8 mouse cellular contexts compared by ENCODE assay signal in the genomic region with DNA sequence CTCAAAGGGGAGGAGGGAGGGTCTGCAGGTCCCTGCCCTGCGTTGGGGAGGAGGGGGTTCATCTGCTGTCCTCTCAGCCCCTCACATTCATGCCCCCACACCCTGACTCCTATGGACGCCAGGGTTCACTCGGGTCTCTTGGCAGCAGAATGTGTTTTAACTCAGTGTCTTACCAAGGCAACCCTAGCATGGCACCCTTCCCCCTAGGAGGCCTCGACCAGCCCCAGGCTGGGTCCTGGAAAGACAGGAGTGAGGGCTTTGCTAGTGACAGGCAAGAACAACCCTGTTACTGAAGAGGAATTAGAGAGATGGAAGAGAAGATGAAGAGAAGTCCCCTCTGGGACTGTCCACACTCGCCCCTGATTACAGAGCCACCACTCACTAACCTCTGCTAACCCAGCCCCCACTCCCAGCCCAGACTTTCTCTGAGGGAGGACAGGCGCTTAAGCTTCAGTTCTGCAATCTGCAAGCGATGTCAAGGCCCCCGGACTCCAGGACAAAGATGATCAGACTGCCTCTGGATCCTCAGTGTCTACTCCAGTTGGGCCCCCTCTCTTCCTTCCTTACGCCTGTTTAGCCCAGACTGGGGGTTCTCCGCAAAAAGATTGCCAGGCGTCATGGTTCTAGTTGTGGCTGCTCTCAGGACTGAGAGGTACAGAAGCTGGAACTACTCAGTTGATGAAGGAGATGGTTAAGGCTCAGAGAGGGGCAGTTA. TPM values are rescaled to one million over a fixed set of nuclear protein-coding genes. Genes with fewer than 3 reads are reported as not detected.
A peak's percentile ranks its signal among the peaks of the same experiment; 100 is the strongest.
DNase-seq lines count a peak whose midpoint lies in the region; ATAC-seq and TF ChIP-seq lines count a peak whose summit lies in the region.

No protein-coding gene starts in this region.

- peak overlapping the region; percentile 89 for H3K4me2 ChIP-seq in heart, embryonic 13.5 days
- H3K4me2 ChIP-seq in liver, embryonic 12.5 days: peak overlapping the region; percentile 94

- in situ Hi-C loops in ES-E14 (cut with MboI; ENCODE audit: low sequenced_read_pairs in 2 of 2, unreplicated experiment in 2 of 2): no loop called here

- DNase-seq in heart, postnatal 25 days (ENCODE audit: low spot score): no peak
- DNase-seq in ES-E14 (ENCODE audit: low read depth, low spot score): no peak
- no peak for DNase-seq in right cerebral cortex, postnatal 36 days (ENCODE audit: low spot score in 2 of 2)
- no peak for DNase-seq in frontal cortex, postnatal 10 days (ENCODE audit: low spot score in 2 of 2)

- H3K4me3 ChIP-seq in heart, embryonic 13.5 days: peak overlapping the region; percentile 92
- H3K4me3 ChIP-seq in ES-E14 (ENCODE audit: insufficient read depth in 1 of 2, low read depth in 1 of 2, low read length in 2 of 2, poor library complexity in 1 of 2, severe bottlenecking in 1 of 2): peak overlapping the region; percentile 77 to 95
- H3K4me3 ChIP-seq in embryonic fibroblast, embryonic 13.5 days (ENCODE audit: insufficient read depth, low read length): peak overlapping the region; percentile 83
- H3K4me3 ChIP-seq in liver, embryonic 12.5 days: peak overlapping the region; percentile 71

- no peaks in the 10 kb centered on the region for H3K9me3 ChIP-seq in heart, embryonic 13.5 days
- H3K9me3 ChIP-seq in ES-E14 (ENCODE audit: control insufficient read depth, insufficient read depth, low read depth, low read length): no peaks in the 10 kb centered on the region
- H3K9me3 ChIP-seq in liver, embryonic 12.5 days (replicated peaks): no peaks in the 10 kb centered on the region

- peaks cover 22% of the 10 kb centered on the region for H3K4me1 ChIP-seq in heart, embryonic 13.5 days
- H3K4me1 ChIP-seq in ES-E14 (ENCODE audit: control insufficient read depth in 2 of 2, insufficient read depth in 2 of 2, low read length in 2 of 2, poor library complexity in 1 of 2): peaks cover 0 to 14% of the 10 kb centered on the region in 2 experiments; a peak in 1 of 4 replicates
- no peaks in the 10 kb centered on the region for H3K4me1 ChIP-seq in embryonic fibroblast, embryonic 13.5 days (ENCODE audit: control insufficient read depth, insufficient read depth, low read length)
- peaks cover 26% of the 10 kb centered on the region for H3K4me1 ChIP-seq in liver, embryonic 12.5 days

- TF ChIP-seq POLR2A in embryonic fibroblast, embryonic 13.5 days (IDR thresholded peaks at IDR 0.05; ENCODE audit: low read depth, low read length): no peak

- 61% methylated on average over 11 of the region's 11 CpGs for WGBS in heart, embryonic 13.5 days
- WGBS in liver, embryonic 12.5 days (ENCODE audit: insufficient replicate concordance): 46% methylated on average over 11 of the region's 11 CpGs

- H3K27me3 ChIP-seq in heart, embryonic 13.5 days (replicated peaks): peaks cover 26% of the 10 kb centered on the region
- peaks cover 50% of the 10 kb centered on the region for H3K27me3 ChIP-seq in liver, embryonic 12.5 days (replicated peaks)

- intact Hi-C loops in heart, postnatal 25 days (cut with DNase I): loop anchor here (10.0 kb wide), 1 partner anchor 154 kb away; a partner anchor contains a TSS

- ATAC-seq in heart, embryonic 13.5 days (ENCODE audit: extremely low read depth, insufficient number of reproducible peaks, low FRiP score, low TSS enrichment): no peak
- ATAC-seq in liver, embryonic 12.5 days: no peak
- ATAC-seq in erythroid progenitor cell, adult 5-6 weeks (replicated peaks; ENCODE audit: low FRiP score, poor library complexity, severe bottlenecking): no peak

- no peak for TF ChIP-seq CTCF in embryonic fibroblast, embryonic 13.5 days (IDR thresholded peaks at IDR 0.05; ENCODE audit: borderline replicate concordance, insufficient read depth, low read length)

- peak overlapping the region; percentile 83 for H3K9ac ChIP-seq in heart, embryonic 13.5 days
- H3K9ac ChIP-seq in ES-E14 (ENCODE audit: insufficient read depth, low read depth, low read length, poor library complexity, severe bottlenecking): peak overlapping the region; percentile 72; the same call in 1 of the 2 replicates
- peak overlapping the region; percentile 60; the same call in 1 of the 2 replicates for H3K9ac ChIP-seq in liver, embryonic 12.5 days

- no peaks in the 10 kb centered on the region for H3K36me3 ChIP-seq in heart, embryonic 13.5 days
- H3K36me3 ChIP-seq in ES-E14 (ENCODE audit: control insufficient read depth, insufficient read depth, low read length, poor library complexity, severe bottlenecking): no peaks in the 10 kb centered on the region
- no peaks in the 10 kb centered on the region for H3K36me3 ChIP-seq in liver, embryonic 12.5 days

- no peak overlapping the region for H3K27ac ChIP-seq in heart, embryonic 13.5 days (replicated peaks)
- H3K27ac ChIP-seq in ES-E14 (ENCODE audit: insufficient read depth, low read depth, low read length, poor library complexity, severe bottlenecking): no peak overlapping the region
- no peak overlapping the region for H3K27ac ChIP-seq in embryonic fibroblast, embryonic 13.5 days (ENCODE audit: insufficient read depth, low read length)
- H3K27ac ChIP-seq in liver, embryonic 12.5 days: no peak overlapping the region

TF ChIP-seq in ES-E14, 5 proteins besides CTCF, POLR2A, EP300 and RAD21:
- TF ChIP-seq MAFK (IDR thresholded peaks at IDR 0.05; ENCODE audit: insufficient read depth, low read depth, low read length) (no peak), CHD2 (IDR thresholded peaks at IDR 0.05; ENCODE audit: low read depth, low read length) (no peak), ZC3H11A (IDR thresholded peaks at IDR 0.05; ENCODE audit: borderline replicate concordance, low read depth, low read length) (no peak), ZNF384 (IDR thresholded peaks at IDR 0.05; ENCODE audit: low read depth, low read length) (no peak), HCFC1 (IDR thresholded peaks at IDR 0.05; ENCODE audit: borderline replicate concordance, insufficient read depth, low read length) (no peak)

RNA-seq across cellular contexts. Expression of a gene that starts 0.7 kb away (rescaled TPM):
- 0.96 TPM in 2 replicates for polyA plus RNA-seq in heart, embryonic 13.5 days (2015; fragmentation: Nextera tagmentation; extraction: Ambion mirVana)
- under 1 TPM; 0.61 to 0.65 TPM for total RNA-seq in heart, postnatal 25 days (2021)
- total RNA-seq in ES-E14 (2012; rRNA removed): 5.8 and 10.3 TPM in 2 replicates
- polyA plus RNA-seq in embryonic fibroblast, embryonic 13.5 days (2011; ENCODE audit: insufficient read length, low read depth, missing spikeins): 5.0 and 5.4 TPM in 2 replicates
- polyA plus RNA-seq in liver, embryonic 12.5 days (2016; fragmentation: Nextera tagmentation; extraction: Ambion mirVana): 0.41 and 0.49 TPM in 2 replicates
- not detected in 2 replicates for total RNA-seq in erythroid progenitor cell, adult 5-6 weeks (2015; ENCODE audit: low replicate concordance)
- total RNA-seq in erythroid progenitor cell, adult 5-6 weeks (2017; ENCODE audit: low replicate concordance): not detected in 2 replicates

RNA-seq across cellular contexts. Expression of a gene that starts 1.0 kb away (rescaled TPM):
- polyA plus RNA-seq in heart, embryonic 13.5 days (2015; fragmentation: Nextera tagmentation; extraction: Ambion mirVana): 3.4 and 3.7 TPM in 2 replicates
- 1 to 10 TPM; 3.6 to 4.0 TPM for total RNA-seq in heart, postnatal 25 days (2021)
- 1.2 and 1.4 TPM in 2 replicates for total RNA-seq in ES-E14 (2012; rRNA removed)
- polyA plus RNA-seq in embryonic fibroblast, embryonic 13.5 days (2011; ENCODE audit: insufficient read length, low read depth, missing spikeins): 3.9 and 4.8 TPM in 2 replicates
- 0.92 and 1.1 TPM in 2 replicates for polyA plus RNA-seq in liver, embryonic 12.5 days (2016; fragmentation: Nextera tagmentation; extraction: Ambion mirVana)
- not detected in 2 replicates for total RNA-seq in erythroid progenitor cell, adult 5-6 weeks (2015; ENCODE audit: low replicate concordance)
- total RNA-seq in erythroid progenitor cell, adult 5-6 weeks (2017; ENCODE audit: low replicate concordance): not detected in 2 replicates

RNA-seq across cellular contexts. Expression of a gene that starts 40.3 kb away (rescaled TPM):
- polyA plus RNA-seq in heart, embryonic 13.5 days (2015; fragmentation: Nextera tagmentation; extraction: Ambion mirVana): 29.1 and 33.7 TPM in 2 replicates
- 1 to 10 TPM; 4.8 to 5.4 TPM for total RNA-seq in heart, postnatal 25 days (2021)
- 9.0 and 9.7 TPM in 2 replicates for total RNA-seq in ES-E14 (2012; rRNA removed)
- polyA plus RNA-seq in embryonic fibroblast, embryonic 13.5 days (2011; ENCODE audit: insufficient read length, low read depth, missing spikeins): 48.7 and 62.1 TPM in 2 replicates
- polyA plus RNA-seq in liver, embryonic 12.5 days (2016; fragmentation: Nextera tagmentation; extraction: Ambion mirVana): 48.7 and 50.5 TPM in 2 replicates
- total RNA-seq in erythroid progenitor cell, adult 5-6 weeks (2015; ENCODE audit: low replicate concordance): 19.3 and 32.8 TPM in 2 replicates
- total RNA-seq in erythroid progenitor cell, adult 5-6 weeks (2017; ENCODE audit: low replicate concordance): 8.5 and 9.8 TPM in 2 replicates
